Mouse (Mus musculus): Measurements from ENCODE around the gene Cpt1c. TPM values are rescaled to one million over a fixed set of nuclear protein-coding genes. Genes with fewer than 3 reads are reported as not detected.

Gene Cpt1c
- polyA plus RNA-seq (2012; rRNA removed): 1.8 and 2.3 TPM in 2 replicates

GRCm38 (mm10) chr7:44974383-44975116 lies at the start of gene Cpt1c:
Cpt1c (minus strand) TSS chr7:44974851.

GRCm38 (mm10) chr7:45017242-45018061 lies 42.8 kb upstream of the Cpt1c start, which contains the start of gene Rras:
Rras (plus strand) TSS chr7:45017961.

GRCm38 (mm10) chr7:45015957-45016612 lies 41.4 kb upstream of the Cpt1c start, which contains the start of gene Scaf1:
Scaf1 (minus strand) TSS chr7:45016363.

GRCm38 (mm10) chr7:44998501-44998955 lies 23.9 kb upstream of the Cpt1c start, which contains the start of gene Bcl2l12:
Bcl2l12 (minus strand) TSS chr7:44998712.

GRCm38 (mm10) chr7:44997231-44997939 lies 22.7 kb upstream of the Cpt1c start, which contains the start of gene Irf3:
Irf3 (plus strand) TSS chr7:44997648.

GRCm38 (mm10) chr7:44986192-44986878 lies 11.7 kb upstream of the Cpt1c start, which contains the start of gene Prmt1:
Prmt1 (minus strand) TSS chr7:44986568.

GRCm38 (mm10) chr7:44942904-44943303 lies 31.7 kb downstream of the Cpt1c start, which contains the start of gene Tsks:
Tsks (plus strand) TSS chr7:44943204.

GRCm38 (mm10) chr7:44929204-44930151 lies 45.2 kb downstream of the Cpt1c start, which contains the start of gene Ap2a1:
Ap2a1 (minus strand) TSS chr7:44929496.

Other genes with a start within 250 kb of the Cpt1c start
- gene Vrk3, start 226.4 kb downstream of the Cpt1c start, polyA plus RNA-seq (2012; rRNA removed): 20.0 and 23.5 TPM in 2 replicates
- gene Zfp473, start 223.8 kb downstream of the Cpt1c start, polyA plus RNA-seq (2012; rRNA removed): 0.95 and 1.0 TPM in 2 replicates
- gene Nup62, start 158.8 kb downstream of the Cpt1c start, polyA plus RNA-seq (2012; rRNA removed): 41.2 and 48.8 TPM in 2 replicates
- 0.40 and 0.41 TPM in 2 replicates for gene Il4i1, start 158.5 kb downstream of the Cpt1c start, polyA plus RNA-seq (2012; rRNA removed)
- gene Atf5, start 158.2 kb downstream of the Cpt1c start, polyA plus RNA-seq (2012; rRNA removed): 27.2 and 29.9 TPM in 2 replicates
- gene Akt1s1, start 125.9 kb downstream of the Cpt1c start, polyA plus RNA-seq (2012; rRNA removed): 22.9 and 23.0 TPM in 2 replicates
- gene Tbc1d17, start 125.8 kb downstream of the Cpt1c start, polyA plus RNA-seq (2012; rRNA removed): 14.0 and 15.9 TPM in 2 replicates
- 13.6 and 14.4 TPM in 2 replicates for gene Pnkp, start 117.7 kb downstream of the Cpt1c start, polyA plus RNA-seq (2012; rRNA removed)
- gene Ptov1, start 105.1 kb downstream of the Cpt1c start, polyA plus RNA-seq (2012; rRNA removed): 43.8 and 45.4 TPM in 2 replicates
- 25.1 and 29.4 TPM in 2 replicates for gene Med25, start 82.1 kb downstream of the Cpt1c start, polyA plus RNA-seq (2012; rRNA removed)
- 4.5 and 5.3 TPM in 2 replicates for gene Fuz, start 78.8 kb downstream of the Cpt1c start, polyA plus RNA-seq (2012; rRNA removed)
- gene Ap2a1, start 45.4 kb downstream of the Cpt1c start, polyA plus RNA-seq (2012; rRNA removed): 59.2 and 68.7 TPM in 2 replicates
- gene Tsks, start 31.6 kb downstream of the Cpt1c start, polyA plus RNA-seq (2012; rRNA removed): 0.10 TPM in 1 of 2 replicates, not detected in the other
- gene Prmt1, start 11.7 kb upstream of the Cpt1c start, polyA plus RNA-seq (2012; rRNA removed): 163 and 176 TPM in 2 replicates
- gene Irf3, start 22.8 kb upstream of the Cpt1c start, polyA plus RNA-seq (2012; rRNA removed): 38.0 and 41.0 TPM in 2 replicates
- gene Bcl2l12, start 23.9 kb upstream of the Cpt1c start, polyA plus RNA-seq (2012; rRNA removed): 10.2 and 11.7 TPM in 2 replicates
- gene Scaf1, start 41.5 kb upstream of the Cpt1c start, polyA plus RNA-seq (2012; rRNA removed): 15.6 and 17.5 TPM in 2 replicates
- 15.6 and 17.7 TPM in 2 replicates for gene Rras, start 43.1 kb upstream of the Cpt1c start, polyA plus RNA-seq (2012; rRNA removed)
- 1.9 and 2.5 TPM in 2 replicates for gene Prr12, start 78.0 kb upstream of the Cpt1c start, polyA plus RNA-seq (2012; rRNA removed)
- gene Nosip, start 87.6 kb upstream of the Cpt1c start, polyA plus RNA-seq (2012; rRNA removed): 26.5 and 28.7 TPM in 2 replicates
- gene Prrg2, start 87.8 kb upstream of the Cpt1c start, polyA plus RNA-seq (2012; rRNA removed): 7.1 and 7.9 TPM in 2 replicates
- 18.0 and 23.0 TPM in 2 replicates for gene Rcn3, start 117.4 kb upstream of the Cpt1c start, polyA plus RNA-seq (2012; rRNA removed)
- 15.3 and 17.0 TPM in 2 replicates for gene Fcgrt, start 129.0 kb upstream of the Cpt1c start, polyA plus RNA-seq (2012; rRNA removed)
- gene Rps11, start 149.6 kb upstream of the Cpt1c start, polyA plus RNA-seq (2012; rRNA removed): 329 and 425 TPM in 2 replicates
- gene Rpl13a, start 153.9 kb upstream of the Cpt1c start, polyA plus RNA-seq (2012; rRNA removed): 824 and 978 TPM in 2 replicates
- gene Gm45713, start 161.4 kb upstream of the Cpt1c start, polyA plus RNA-seq (2012; rRNA removed): 0.03 and 0.05 TPM in 2 replicates
- gene Flt3l, start 161.6 kb upstream of the Cpt1c start, polyA plus RNA-seq (2012; rRNA removed): 11.3 and 12.1 TPM in 2 replicates
- 33.3 and 38.1 TPM in 2 replicates for gene Pih1d1, start 179.5 kb upstream of the Cpt1c start, polyA plus RNA-seq (2012; rRNA removed)
- gene Aldh16a1, start 179.7 kb upstream of the Cpt1c start, polyA plus RNA-seq (2012; rRNA removed): 14.6 and 17.2 TPM in 2 replicates
- 0.02 TPM in 1 of 2 replicates, not detected in the other for gene Slc17a7, start 189.1 kb upstream of the Cpt1c start, polyA plus RNA-seq (2012; rRNA removed)
- gene Gfy, start 204.7 kb upstream of the Cpt1c start, polyA plus RNA-seq (2012; rRNA removed): not detected in 2 replicates
- gene Pth2, start 206.1 kb upstream of the Cpt1c start, polyA plus RNA-seq (2012; rRNA removed): not detected in 2 replicates
- 0.03 and 0.07 TPM in 2 replicates for gene Ccdc155, start 230.0 kb upstream of the Cpt1c start, polyA plus RNA-seq (2012; rRNA removed)
- gene Dkkl1, start 237.3 kb upstream of the Cpt1c start, polyA plus RNA-seq (2012; rRNA removed): 1.0 and 1.5 TPM in 2 replicates
- gene Tead2, start 240.9 kb upstream of the Cpt1c start, polyA plus RNA-seq (2012; rRNA removed): 9.4 and 12.0 TPM in 2 replicates

Measured in liver, embryonic 14 days (tissue).